Mouse (Mus musculus) liver, embryonic 14 days (tissue): Measurements from ENCODE around the gene Tmem220. TPM values are rescaled to one million over a fixed set of nuclear protein-coding genes. Genes with fewer than 3 reads are reported as not detected.

Experiments used
- polyA plus RNA-seq: library from polyadenylated mRNA; depleted of rRNA; stranded (reverse); fragments of >200 nt; gene quantifications from 2 replicates; pipeline ENCODE4 v1.2.3, GENCODE M21; 2012; rRNA removed

The Tmem220 gene
- 1.3 and 1.4 TPM in 2 replicates for polyA plus RNA-seq

DNA sequence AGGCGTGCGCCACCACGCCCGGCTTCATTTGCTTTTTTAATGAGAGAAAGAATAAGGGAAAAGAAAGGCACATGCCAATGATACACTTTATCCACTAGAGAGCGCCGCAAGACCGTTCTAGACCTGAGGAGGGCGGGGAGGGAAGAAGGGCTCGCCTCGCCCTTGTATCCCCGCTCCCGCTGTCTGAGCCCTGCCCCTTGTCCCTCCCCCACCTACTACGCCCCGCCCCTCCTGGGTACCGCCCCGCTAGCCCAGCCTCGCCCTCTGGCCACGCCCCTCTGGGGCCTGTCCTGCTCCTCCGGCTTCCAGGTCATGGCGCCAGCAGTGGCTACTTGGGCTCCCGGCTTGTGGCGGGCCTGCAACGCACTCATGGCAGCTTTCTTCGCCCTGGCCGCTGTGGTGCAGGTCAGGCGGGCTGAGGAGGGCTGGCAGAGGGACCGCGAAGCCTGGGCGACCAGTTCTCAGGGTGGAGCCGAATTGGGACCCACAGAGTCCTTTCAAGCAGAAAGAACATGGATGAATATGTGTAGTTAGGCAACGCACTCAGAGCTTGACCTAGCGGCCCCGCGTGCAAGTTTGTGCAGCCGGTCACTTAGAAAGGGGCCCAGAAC is at the start of gene Tmem220:
TSS of gene Tmem220 (plus strand) at position 288 of the 611 bp plus-strand sequence.

DNA sequence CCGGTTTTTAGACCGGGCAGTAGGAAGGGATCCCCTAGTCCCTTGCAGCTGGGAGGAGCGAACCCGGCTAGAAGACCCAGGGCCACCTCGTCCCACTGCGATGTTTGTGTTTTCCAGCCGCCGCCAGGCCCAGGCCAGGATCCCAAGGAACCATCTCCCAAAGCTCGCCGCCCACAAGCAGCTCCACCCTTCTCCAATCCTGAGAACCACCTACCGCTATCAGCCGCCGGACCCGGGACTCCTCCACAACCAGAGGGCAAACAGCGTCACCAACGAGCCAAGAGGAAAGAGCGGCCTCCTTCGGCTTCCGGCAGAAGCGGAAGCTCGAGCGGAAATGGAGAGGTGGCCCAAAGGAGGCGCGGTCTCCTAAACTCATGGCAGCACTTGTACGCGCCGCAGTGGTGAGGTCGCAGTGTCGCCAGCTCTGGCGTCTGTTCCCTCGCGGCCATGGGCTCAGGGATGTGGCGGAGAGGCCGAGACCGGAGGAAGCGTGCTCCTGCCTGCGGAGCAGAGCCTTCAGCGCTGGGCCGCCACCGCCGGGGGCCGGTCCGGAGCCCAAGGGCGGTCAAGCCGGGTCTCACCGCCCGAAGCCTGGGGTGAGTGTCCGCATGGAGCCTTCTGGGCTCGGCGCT is 27.5 kb downstream of the Tmem220 start, which contains the start of the genes Adprm and Sco1:
TSS of gene Adprm (minus strand) at position 274 of the 632 bp plus-strand sequence.
TSS of gene Sco1 (plus strand) at position 350 of the 632 bp plus-strand sequence.

DNA sequence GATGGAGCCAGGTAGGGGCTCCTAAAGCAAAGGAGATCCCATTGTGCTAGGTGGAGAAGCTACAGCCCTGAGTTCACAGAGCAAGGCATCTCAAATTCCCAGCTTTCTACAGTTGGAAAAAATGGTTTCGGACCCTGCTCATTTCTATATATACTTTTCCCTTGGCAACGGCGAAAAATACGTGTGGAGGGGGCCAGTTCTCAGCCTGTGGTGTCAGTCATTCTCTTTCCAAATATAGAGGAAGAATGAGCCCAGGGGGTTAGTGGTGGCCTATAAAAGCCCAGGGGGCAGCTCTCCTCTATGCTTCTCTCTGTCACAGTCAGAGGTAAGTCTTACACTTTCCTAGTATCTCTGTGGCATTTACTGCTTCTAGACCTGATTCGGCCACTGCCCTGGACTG is 53.0 kb downstream of the Tmem220 start, which contains the start of gene Myh3:
TSS of gene Myh3 (plus strand) at position 301 of the 400 bp plus-strand sequence.

Other genes starting within 250 kb of the Tmem220 start
- gene Pirt, start 113.2 kb upstream of the Tmem220 start, polyA plus RNA-seq, result 0.01 TPM in 1 of 2 replicates, not detected in the other
- gene Tmem238l, start 68.5 kb upstream of the Tmem220 start, polyA plus RNA-seq, result not detected in 2 replicates
- 8.4 and 8.6 TPM in 2 replicates for gene Adprm, start 27.4 kb downstream of the Tmem220 start, polyA plus RNA-seq
- gene Sco1, start 27.5 kb downstream of the Tmem220 start, polyA plus RNA-seq, result 2.9 and 3.3 TPM in 2 replicates
- 0.09 and 4.7 TPM in 2 replicates for gene Myh3, start 53.1 kb downstream of the Tmem220 start, polyA plus RNA-seq
- gene Myh2, start 145.9 kb downstream of the Tmem220 start, polyA plus RNA-seq, result under 0.01 TPM in 1 of 2 replicates, not detected in the other
- 0.02 TPM in 1 of 2 replicates, not detected in the other for gene Myh1, start 174.9 kb downstream of the Tmem220 start, polyA plus RNA-seq
- gene Myh4, start 212.9 kb downstream of the Tmem220 start, polyA plus RNA-seq, result 0.01 TPM in 1 of 2 replicates, not detected in the other